Mouse (Mus musculus): ENCODE measurements around the gene Nfkbia. TPM values are rescaled to one million over a fixed set of nuclear protein-coding genes. Genes with fewer than 3 reads are reported as not detected.

The Nfkbia gene
- polyA plus RNA-seq, 1 experiment from 2014 or later: 39.0 TPM

GRCm38 (mm10) chr12:55459739-55460138, 32.7 kb downstream of the Nfkbia start:
- Histone ChIP-seq H3K4me3 (no peak overlapping the region), H3K27ac (replicated peaks) (no peak overlapping the region), H3K36me3 (no peaks in the 10 kb centered on the region), H3K9me3 (replicated peaks) (no peaks in the 10 kb centered on the region), H3K4me1 (peaks cover 16% of the 10 kb centered on the region), H3K27me3 (ENCODE audit: low read depth, poor library complexity, severe bottlenecking) (no peaks in the 10 kb centered on the region)
- WGBS: 87% methylated on average over 8 of the region's 8 CpGs
- no peak for DNase-seq (ENCODE audit: low spot score)

- no peak overlapping the region for H3K4me3 ChIP-seq
- H3K36me3 ChIP-seq: no peaks in the 10 kb centered on the region
- H3K4me1 ChIP-seq: 0 out of 2 replicates have a peak, but pooled peaks cover 4% of the 10 kb centered on the region
- DNase-seq (ENCODE audit: low spot score): no peak
- no peaks in the 10 kb centered on the region for H3K9me3 ChIP-seq (replicated peaks)
- H3K27me3 ChIP-seq (ENCODE audit: low read depth, poor library complexity, severe bottlenecking): no peaks in the 10 kb centered on the region
- H3K27ac ChIP-seq (replicated peaks): no peak overlapping the region
- WGBS: 96% methylated on average over 5 of the region's 5 CpGs
These were observed 35.6 kb downstream of the Nfkbia start for GRCm38 (mm10) chr12:55456893-55457292.

- WGBS: 60% methylated on average over 3 of the region's 3 CpGs
- Histone ChIP-seq H3K4me3 (no peak overlapping the region), H3K4me1 (0 out of 2 replicates have a peak, but pooled peaks cover 4% of the 10 kb centered on the region), H3K27ac (replicated peaks) (no peak overlapping the region), H3K36me3 (no peaks in the 10 kb centered on the region), H3K27me3 (ENCODE audit: low read depth, poor library complexity, severe bottlenecking) (no peaks in the 10 kb centered on the region), H3K9me3 (replicated peaks) (no peaks in the 10 kb centered on the region)
- DNase-seq (ENCODE audit: low spot score): no peak
These were observed 36.3 kb downstream of the Nfkbia start for GRCm38 (mm10) chr12:55456136-55456535.

- DNase-seq (ENCODE audit: low spot score): no peak
- Histone ChIP-seq H3K9me3 (replicated peaks) (no peaks in the 10 kb centered on the region), H3K36me3 (no peaks in the 10 kb centered on the region), H3K4me3 (no peak overlapping the region), H3K4me1 (peaks cover 9% of the 10 kb centered on the region), H3K27me3 (ENCODE audit: low read depth, poor library complexity, severe bottlenecking) (no peaks in the 10 kb centered on the region), H3K27ac (replicated peaks) (no peak overlapping the region)
- 87% methylated on average over 10 of the region's 10 CpGs for WGBS
These were observed 37.2 kb downstream of the Nfkbia start for GRCm38 (mm10) chr12:55455206-55455605.

- 81% methylated on average over 4 of the region's 4 CpGs for WGBS
These were observed 38.5 kb downstream of the Nfkbia start for GRCm38 (mm10) chr12:55453924-55454323.

GRCm38 (mm10) chr12:55452839-55453238, 39.6 kb downstream of the Nfkbia start:
- 63% methylated on average over 5 of the region's 5 CpGs for WGBS
- Histone ChIP-seq H3K27ac (replicated peaks) (0 out of 2 replicates have a peak overlapping the region, but pooled peaks have one; percentile 4), H3K4me1 (peaks cover 21% of the 10 kb centered on the region), H3K4me3 (no peak overlapping the region), H3K27me3 (ENCODE audit: low read depth, poor library complexity, severe bottlenecking) (no peaks in the 10 kb centered on the region), H3K36me3 (no peaks in the 10 kb centered on the region), H3K9me3 (replicated peaks) (no peaks in the 10 kb centered on the region)
- DNase-seq (ENCODE audit: low spot score): no peak

More at GRCm38 (mm10) chr12:55453924-55454323, 38.5 kb downstream of the Nfkbia start:
- Histone ChIP-seq H3K36me3 (no peaks in the 10 kb centered on the region), H3K4me1 (peaks cover 13% of the 10 kb centered on the region), H3K9me3 (replicated peaks) (no peaks in the 10 kb centered on the region), H3K27ac (replicated peaks) (peak overlapping the region; percentile 28; the same call in 1 of the 2 replicates), H3K27me3 (ENCODE audit: low read depth, poor library complexity, severe bottlenecking) (no peaks in the 10 kb centered on the region), H3K4me3 (no peak overlapping the region)
- DNase-seq (ENCODE audit: low spot score): no peak

GRCm38 (mm10) chr12:55450421-55450820, 42.0 kb downstream of the Nfkbia start:
- no peak for DNase-seq (ENCODE audit: low spot score)
- WGBS: 70% methylated on average over 16 of the region's 16 CpGs
- H3K36me3 ChIP-seq: no peaks in the 10 kb centered on the region
- peak overlapping the region; percentile 47; the same call in 1 of the 2 replicates for H3K27ac ChIP-seq (replicated peaks)
- no peak overlapping the region for H3K4me3 ChIP-seq
- no peaks in the 10 kb centered on the region for H3K9me3 ChIP-seq (replicated peaks)
- H3K4me1 ChIP-seq: peaks cover 40% of the 10 kb centered on the region
- no peaks in the 10 kb centered on the region for H3K27me3 ChIP-seq (ENCODE audit: low read depth, poor library complexity, severe bottlenecking)

- H3K4me3 ChIP-seq: no peak overlapping the region
- H3K9me3 ChIP-seq (replicated peaks): no peaks in the 10 kb centered on the region
- H3K4me1 ChIP-seq: peaks cover 40% of the 10 kb centered on the region
- WGBS: 97% methylated on average over 2 of the region's 2 CpGs
- H3K27me3 ChIP-seq (ENCODE audit: low read depth, poor library complexity, severe bottlenecking): no peaks in the 10 kb centered on the region
- no peak for DNase-seq (ENCODE audit: low spot score)
- peak overlapping the region; percentile 64 for H3K27ac ChIP-seq (replicated peaks)
- no peaks in the 10 kb centered on the region for H3K36me3 ChIP-seq
These were observed 43.4 kb downstream of the Nfkbia start for GRCm38 (mm10) chr12:55449048-55449447.

GRCm38 (mm10) chr12:55448457-55448856, 44.0 kb downstream of the Nfkbia start:
- H3K4me3 ChIP-seq: no peak overlapping the region
- 64% methylated on average over 2 of the region's 2 CpGs for WGBS
- no peak for DNase-seq (ENCODE audit: low spot score)
- H3K4me1 ChIP-seq: peaks cover 40% of the 10 kb centered on the region
- no peaks in the 10 kb centered on the region for H3K36me3 ChIP-seq
- H3K9me3 ChIP-seq (replicated peaks): no peaks in the 10 kb centered on the region
- peak overlapping the region; percentile 64 for H3K27ac ChIP-seq (replicated peaks)
- no peaks in the 10 kb centered on the region for H3K27me3 ChIP-seq (ENCODE audit: low read depth, poor library complexity, severe bottlenecking)

- peak overlapping the region; percentile 76 for H3K27ac ChIP-seq (replicated peaks)
- WGBS: 85% methylated on average over 11 of the region's 11 CpGs
- H3K9me3 ChIP-seq (replicated peaks): no peaks in the 10 kb centered on the region
- H3K36me3 ChIP-seq: no peaks in the 10 kb centered on the region
- DNase-seq (ENCODE audit: low spot score): no peak
- peaks cover 45% of the 10 kb centered on the region for H3K4me1 ChIP-seq
- no peak overlapping the region for H3K4me3 ChIP-seq
- H3K27me3 ChIP-seq (ENCODE audit: low read depth, poor library complexity, severe bottlenecking): no peaks in the 10 kb centered on the region; the same call in 1 of the 2 replicates
These were observed 45.1 kb downstream of the Nfkbia start for GRCm38 (mm10) chr12:55447396-55447760.

- H3K9me3 ChIP-seq (replicated peaks): no peaks in the 10 kb centered on the region
- WGBS: 50% methylated on average over 13 of the region's 13 CpGs
- H3K27me3 ChIP-seq (ENCODE audit: low read depth, poor library complexity, severe bottlenecking): no peaks in the 10 kb centered on the region; the same call in 1 of the 2 replicates
- peaks cover 45% of the 10 kb centered on the region for H3K4me1 ChIP-seq
- 0 out of 2 replicates have a peak overlapping the region, but pooled peaks have one; percentile 2 for H3K4me3 ChIP-seq
- H3K27ac ChIP-seq (replicated peaks): peak overlapping the region; percentile 76
- peak; percentile 51 for DNase-seq (ENCODE audit: low spot score)
- no peaks in the 10 kb centered on the region for H3K36me3 ChIP-seq
These were observed 45.6 kb downstream of the Nfkbia start for GRCm38 (mm10) chr12:55446746-55447395.

- no peak for DNase-seq (ENCODE audit: low spot score)
- Histone ChIP-seq H3K4me3 (0 out of 2 replicates have a peak overlapping the region, but pooled peaks have one; percentile 2), H3K36me3 (no peaks in the 10 kb centered on the region), H3K9me3 (replicated peaks) (no peaks in the 10 kb centered on the region), H3K27ac (replicated peaks) (peak overlapping the region; percentile 76), H3K27me3 (ENCODE audit: low read depth, poor library complexity, severe bottlenecking) (no peaks in the 10 kb centered on the region; the same call in 1 of the 2 replicates), H3K4me1 (peaks cover 45% of the 10 kb centered on the region)
- WGBS: 79% methylated on average over 4 of the region's 4 CpGs
These were observed 46.1 kb downstream of the Nfkbia start for GRCm38 (mm10) chr12:55446366-55446745.

- Histone ChIP-seq H3K4me1 (peaks cover 43% of the 10 kb centered on the region), H3K27me3 (ENCODE audit: low read depth, poor library complexity, severe bottlenecking) (no peaks in the 10 kb centered on the region; the same call in 1 of the 2 replicates), H3K27ac (replicated peaks) (no peak overlapping the region), H3K4me3 (no peak overlapping the region), H3K36me3 (no peaks in the 10 kb centered on the region), H3K9me3 (replicated peaks) (no peaks in the 10 kb centered on the region)
- DNase-seq (ENCODE audit: low spot score): no peak
- WGBS: 92% methylated on average over 4 of the region's 4 CpGs
These were observed 46.9 kb downstream of the Nfkbia start for GRCm38 (mm10) chr12:55445583-55445982.
